In the genomic region with DNA sequence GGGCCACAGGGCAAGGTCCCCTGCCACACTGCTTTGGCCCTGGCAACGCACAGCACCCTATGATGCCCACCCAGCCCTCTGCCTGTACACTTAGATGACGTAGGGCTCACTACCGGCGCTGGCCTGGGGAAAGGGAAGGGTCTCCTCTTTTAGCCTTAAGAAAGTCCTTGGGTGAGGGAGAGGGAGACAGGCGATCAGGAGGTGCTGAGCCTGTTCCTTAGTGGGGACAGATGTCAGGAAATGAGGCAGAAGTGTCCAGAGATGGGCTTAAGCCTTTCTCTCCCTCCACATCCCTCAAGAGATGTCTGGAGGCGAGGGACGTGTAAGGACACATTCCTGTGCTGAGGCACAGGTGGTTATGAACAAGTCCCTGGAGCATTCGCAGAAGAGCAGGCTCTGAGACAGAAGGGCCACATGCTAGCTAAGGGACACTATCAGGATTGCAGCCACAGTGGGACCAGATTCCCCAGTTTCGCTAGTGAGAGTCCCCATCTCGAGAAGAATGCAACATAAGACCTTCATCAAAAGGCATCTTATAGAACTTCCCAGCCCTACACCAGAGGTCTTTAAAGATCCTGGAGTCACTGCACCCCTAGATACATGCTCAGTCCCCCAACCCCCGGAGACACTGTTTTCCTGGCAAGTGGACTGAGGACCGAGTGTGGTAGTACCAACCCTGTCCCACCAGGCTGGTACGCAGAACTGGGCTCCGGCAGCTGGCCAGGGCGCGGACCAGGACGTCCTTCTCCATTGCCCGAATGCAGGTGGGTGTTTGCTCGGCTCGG, we compare ENCODE assay signal across 8 mouse cellular contexts. TPM values are rescaled to one million over a fixed set of nuclear protein-coding genes. Genes with fewer than 3 reads are reported as not detected.
A peak's percentile ranks its signal among the peaks of the same experiment; 100 is the strongest.
DNase-seq lines count a peak whose midpoint lies in the region; ATAC-seq and TF ChIP-seq lines count a peak whose summit lies in the region.

No protein-coding gene starts in this region.

- peak overlapping the region; percentile 81 for H3K4me2 ChIP-seq in hindbrain, embryonic 15.5 days
- H3K4me2 ChIP-seq in midbrain, embryonic 12.5 days (replicated peaks): peak overlapping the region; percentile 95

- DNase-seq in gastrocnemius, adult 2 months: peak; percentile 10
- no peak for DNase-seq in gastrocnemius, adult 18-20 months (ENCODE audit: low spot score)
- DNase-seq in right cerebral cortex, postnatal 14 days: peak; percentile 4
- no peak for DNase-seq in right cerebral cortex, postnatal 25 days
- DNase-seq in T-cell, adult 2 months (ENCODE audit: low spot score): no peak
- DNase-seq in urinary bladder, postnatal 25 days (ENCODE audit: low spot score): no peak

- H3K27me3 ChIP-seq in hindbrain, embryonic 15.5 days: 0 out of 2 replicates have a peak, but pooled peaks cover 6% of the 10 kb centered on the region
- peaks cover 55% of the 10 kb centered on the region for H3K27me3 ChIP-seq in midbrain, embryonic 12.5 days

- H3K36me3 ChIP-seq in hindbrain, embryonic 15.5 days: no peaks in the 10 kb centered on the region
- H3K36me3 ChIP-seq in midbrain, embryonic 12.5 days: no peaks in the 10 kb centered on the region

- no peak overlapping the region for H3K27ac ChIP-seq in gastrocnemius, adult 2 months
- H3K27ac ChIP-seq in hindbrain, embryonic 15.5 days (replicated peaks): no peak overlapping the region
- H3K27ac ChIP-seq in midbrain, embryonic 12.5 days (replicated peaks): no peak overlapping the region

- H3K4me3 ChIP-seq in gastrocnemius, adult 2 months: peak overlapping the region; percentile 82
- peak overlapping the region; percentile 73 for H3K4me3 ChIP-seq in hindbrain, embryonic 15.5 days
- peak overlapping the region; percentile 61 for H3K4me3 ChIP-seq in midbrain, embryonic 12.5 days

- H3K9ac ChIP-seq in hindbrain, embryonic 15.5 days: peak overlapping the region; percentile 73
- H3K9ac ChIP-seq in midbrain, embryonic 12.5 days (replicated peaks): peak overlapping the region; percentile 67; the same call in 1 of the 2 replicates

- peaks cover 16% of the 10 kb centered on the region for H3K4me1 ChIP-seq in hindbrain, embryonic 15.5 days (replicated peaks)
- H3K4me1 ChIP-seq in midbrain, embryonic 12.5 days: peaks cover 15% of the 10 kb centered on the region

- no peaks in the 10 kb centered on the region for H3K9me3 ChIP-seq in hindbrain, embryonic 15.5 days
- H3K9me3 ChIP-seq in midbrain, embryonic 12.5 days: no peaks in the 10 kb centered on the region

- intact Hi-C loops in gastrocnemius, adult 2 months (cut with DNase I): no loop called here

- TF ChIP-seq CTCF in gastrocnemius, adult 2 months (IDR thresholded peaks at IDR 0.05): no peak

- 35% methylated on average over 20 of the region's 20 CpGs for WGBS in hindbrain, embryonic 15.5 days
- WGBS in midbrain, embryonic 12.5 days: 43% methylated on average over 20 of the region's 20 CpGs

- ATAC-seq in hindbrain, embryonic 15.5 days (ENCODE audit: low FRiP score, low read depth): peak; percentile 0; the same call in 1 of the 2 replicates
- no peak for ATAC-seq in midbrain, embryonic 12.5 days (ENCODE audit: low FRiP score, low read depth)

RNA-seq across cellular contexts. Expression of a gene that starts 1.3 kb away (rescaled TPM):
- total RNA-seq in gastrocnemius, adult 2 months (2021): under 1 TPM; 0.10 to 0.39 TPM
- total RNA-seq in gastrocnemius, adult 18-20 months (2021): under 1 TPM; 0.11 to 0.26 TPM
- polyA plus RNA-seq in hindbrain, embryonic 15.5 days (2015; fragmentation: Nextera tagmentation; extraction: Ambion mirVana): 9.0 and 10.5 TPM in 2 replicates
- polyA plus RNA-seq in midbrain, embryonic 12.5 days (2016; fragmentation: Nextera tagmentation; extraction: Ambion mirVana): 2.6 and 2.8 TPM in 2 replicates

RNA-seq across cellular contexts. Expression of a gene that starts 49.3 kb away (rescaled TPM):
- total RNA-seq in gastrocnemius, adult 2 months (2021): under 1 TPM; 0.39 to 0.59 TPM
- total RNA-seq in gastrocnemius, adult 18-20 months (2021): under 1 TPM; 0.39 to 0.83 TPM
- 0.91 and 1.0 TPM in 2 replicates for polyA plus RNA-seq in hindbrain, embryonic 15.5 days (2015; fragmentation: Nextera tagmentation; extraction: Ambion mirVana)
- 0.75 and 0.84 TPM in 2 replicates for polyA plus RNA-seq in midbrain, embryonic 12.5 days (2016; fragmentation: Nextera tagmentation; extraction: Ambion mirVana)

Comparison
In these comparisons a context has a peak if more than half of its experiments do, and no peak if none do; other contexts are left out.
1. DNase-seq: peak in gastrocnemius, adult 2 months (single experiment) and right cerebral cortex, postnatal 14 days (single experiment); none in gastrocnemius, adult 18-20 months (single experiment), right cerebral cortex, postnatal 25 days (single experiment), T-cell, adult 2 months (single experiment) and urinary bladder, postnatal 25 days (single experiment).
2. Peak in every context shown above with its lines, with median percentiles within 50 percentile points of each other: H3K4me3 ChIP-seq.